Mouse (Mus musculus) T-helper 17 cell (primary cell): ENCODE results near the gene Parp1.
"Not testable (repeated sequence)": the region's sequence is repeated elsewhere in the genome, so short reads cannot be mapped to it uniquely, and the experiment has no call there.

Experiments
- in situ Hi-C, 2 experiments: fragments of 300-600 bp; cut with MboI, MseI; formaldehyde crosslinking; loops; 1 replicate in 1 of 2; 2 replicates in 1 of 2; pipeline ENCODE4 v1.15.1; 2025; ENCODE audit warnings: high pct_unique_total_duplicates in 2 of 2

Gene Parp1

GRCm38 (mm10) chr1:180559454-180559853 lies 9.3 kb upstream of the Parp1 start:
- in situ Hi-C loops: no loop called here

- in situ Hi-C loops: loop anchor here in 1 of 2 experiments (10.0 kb wide), 1 partner anchor 286 kb away; no protein-coding TSS in a partner anchor
Measured at GRCm38 (mm10) chr1:180561187-180561586, 7.5 kb upstream of the Parp1 start.

GRCm38 (mm10) chr1:180564885-180565284 lies 3.8 kb upstream of the Parp1 start:
- in situ Hi-C loops: loop anchor here in 1 of 2 experiments (10.0 kb wide), 1 partner anchor 290 kb away; no protein-coding TSS in a partner anchor

- in situ Hi-C loops: loop anchor here in 1 of 2 experiments (10.0 kb wide), 1 partner anchor 293 kb away; no protein-coding TSS in a partner anchor
Measured at GRCm38 (mm10) chr1:180567761-180568160, 963 bp upstream of the Parp1 start.

GRCm38 (mm10) chr1:180568248-180568647 lies 476 bp upstream of the Parp1 start:
- in situ Hi-C loops: loop anchor here in 1 of 2 experiments (10.0 kb wide), 1 partner anchor 293 kb away; no protein-coding TSS in a partner anchor

- in situ Hi-C loops: loop anchor here in 1 of 2 experiments (10.0 kb wide), 1 partner anchor 295 kb away; no protein-coding TSS in a partner anchor
Measured at GRCm38 (mm10) chr1:180569453-180569852, 729 bp downstream of the Parp1 start.

GRCm38 (mm10) chr1:180570181-180570580 lies 1.5 kb downstream of the Parp1 start:
- in situ Hi-C loops: no loop called here

GRCm38 (mm10) chr1:180571018-180571589 lies 2.4 kb downstream of the Parp1 start:
- in situ Hi-C loops: no loop called here

GRCm38 (mm10) chr1:180571721-180572120 lies 3.0 kb downstream of the Parp1 start:
- in situ Hi-C loops: not testable (repeated sequence)

GRCm38 (mm10) chr1:180572154-180572553 lies 3.4 kb downstream of the Parp1 start:
- in situ Hi-C loops: no loop called here

GRCm38 (mm10) chr1:180576524-180576923 lies 7.8 kb downstream of the Parp1 start:
- in situ Hi-C loops: no loop called here

GRCm38 (mm10) chr1:180577837-180578236 lies 9.1 kb downstream of the Parp1 start:
- in situ Hi-C loops: no loop called here

- in situ Hi-C loops: loop anchor here in 1 of 2 experiments (10.0 kb wide), 1 partner anchor 967 kb away; no protein-coding TSS in a partner anchor
Measured at GRCm38 (mm10) chr1:180587792-180588442, 19.2 kb downstream of the Parp1 start.

- in situ Hi-C loops: no loop called here
Measured at GRCm38 (mm10) chr1:180600578-180600977, 31.9 kb downstream of the Parp1 start.

GRCm38 (mm10) chr1:180601806-180602205 lies 33.1 kb downstream of the Parp1 start:
- in situ Hi-C loops: no loop called here

- in situ Hi-C loops: no loop called here
Measured at GRCm38 (mm10) chr1:180604579-180604978, 35.9 kb downstream of the Parp1 start.

GRCm38 (mm10) chr1:180606106-180606505 lies 37.4 kb downstream of the Parp1 start:
- in situ Hi-C loops: no loop called here

- in situ Hi-C loops: no loop called here
Measured at GRCm38 (mm10) chr1:180606796-180607577, 38.3 kb downstream of the Parp1 start.

- in situ Hi-C loops: no loop called here
Measured at GRCm38 (mm10) chr1:180607578-180607879, 38.8 kb downstream of the Parp1 start.

- in situ Hi-C loops: not testable (repeated sequence)
Measured at GRCm38 (mm10) chr1:180611842-180612241, 43.1 kb downstream of the Parp1 start.

GRCm38 (mm10) chr1:180616762-180617161 lies 48.0 kb downstream of the Parp1 start:
- in situ Hi-C loops: no loop called here

- in situ Hi-C loops: loop anchor here in 1 of 2 experiments (5.0 kb wide), 1 partner anchor 50 kb away; no protein-coding TSS in a partner anchor
Measured at GRCm38 (mm10) chr1:180622389-180622788, 53.7 kb downstream of the Parp1 start.
